Mouse (Mus musculus): ENCODE results near the gene Bdkrb1. TPM values are rescaled to one million over a fixed set of nuclear protein-coding genes. Genes with fewer than 3 reads are reported as not detected.

Gene Bdkrb1
- total RNA-seq, 1 experiment: not detected

- Histone ChIP-seq H3K36me3 (ENCODE audit: control insufficient read depth, insufficient read depth, low read length, poor library complexity, severe bottlenecking) (no peaks in the 10 kb centered on the region), H3K9me3 (ENCODE audit: control insufficient read depth, insufficient read depth, low read depth, low read length) (no peaks in the 10 kb centered on the region), H3K4me3 (ENCODE audit: insufficient read depth in 1 of 2, low read depth in 1 of 2, low read length in 2 of 2, poor library complexity in 1 of 2, severe bottlenecking in 1 of 2) (no peak overlapping the region), H3K27ac (ENCODE audit: insufficient read depth, low read depth, low read length, poor library complexity, severe bottlenecking) (no peak overlapping the region), H3K4me1 (ENCODE audit: control insufficient read depth in 2 of 2, insufficient read depth in 2 of 2, low read length in 2 of 2, poor library complexity in 1 of 2) (peaks cover 0 to 7% of the 10 kb centered on the region in 2 experiments; a peak in 3 of 4 replicates), H3K9ac (ENCODE audit: insufficient read depth, low read depth, low read length, poor library complexity, severe bottlenecking) (no peak overlapping the region)
- no peak for TF ChIP-seq CHD2 (IDR thresholded peaks at IDR 0.05; ENCODE audit: low read depth, low read length)
- TF ChIP-seq HCFC1 (IDR thresholded peaks at IDR 0.05; ENCODE audit: borderline replicate concordance, insufficient read depth, low read length): no peak
- TF ChIP-seq ZC3H11A (IDR thresholded peaks at IDR 0.05; ENCODE audit: borderline replicate concordance, low read depth, low read length): no peak
- no peak for TF ChIP-seq MAFK (IDR thresholded peaks at IDR 0.05; ENCODE audit: insufficient read depth, low read depth, low read length)
- TF ChIP-seq ZNF384 (IDR thresholded peaks at IDR 0.05; ENCODE audit: low read depth, low read length): no peak
- in situ Hi-C loops (cut with MboI; ENCODE audit: low sequenced_read_pairs in 2 of 2, unreplicated experiment in 2 of 2): no loop called here
- DNase-seq (ENCODE audit: low read depth, low spot score): peak; percentile 38
Measured at GRCm38 (mm10) chr12:105599098-105599497, 3.8 kb upstream of the Bdkrb1 start.

- Histone ChIP-seq H3K27ac (ENCODE audit: insufficient read depth, low read depth, low read length, poor library complexity, severe bottlenecking) (no peak overlapping the region), H3K9ac (ENCODE audit: insufficient read depth, low read depth, low read length, poor library complexity, severe bottlenecking) (no peak overlapping the region), H3K9me3 (ENCODE audit: control insufficient read depth, insufficient read depth, low read depth, low read length) (no peaks in the 10 kb centered on the region), H3K4me1 (ENCODE audit: control insufficient read depth in 2 of 2, insufficient read depth in 2 of 2, low read length in 2 of 2, poor library complexity in 1 of 2) (peaks cover 0 to 7% of the 10 kb centered on the region in 2 experiments; a peak in 3 of 4 replicates), H3K36me3 (ENCODE audit: control insufficient read depth, insufficient read depth, low read length, poor library complexity, severe bottlenecking) (no peaks in the 10 kb centered on the region), H3K4me3 (ENCODE audit: insufficient read depth in 1 of 2, low read depth in 1 of 2, low read length in 2 of 2, poor library complexity in 1 of 2, severe bottlenecking in 1 of 2) (no peak overlapping the region)
- TF ChIP-seq HCFC1 (IDR thresholded peaks at IDR 0.05; ENCODE audit: borderline replicate concordance, insufficient read depth, low read length): no peak
- TF ChIP-seq MAFK (IDR thresholded peaks at IDR 0.05; ENCODE audit: insufficient read depth, low read depth, low read length): no peak
- no peak for TF ChIP-seq ZC3H11A (IDR thresholded peaks at IDR 0.05; ENCODE audit: borderline replicate concordance, low read depth, low read length)
- no peak for TF ChIP-seq ZNF384 (IDR thresholded peaks at IDR 0.05; ENCODE audit: low read depth, low read length)
- TF ChIP-seq CHD2 (IDR thresholded peaks at IDR 0.05; ENCODE audit: low read depth, low read length): no peak
- in situ Hi-C loops (cut with MboI; ENCODE audit: low sequenced_read_pairs in 2 of 2, unreplicated experiment in 2 of 2): no loop called here
- DNase-seq (ENCODE audit: low read depth, low spot score): no peak
Measured at GRCm38 (mm10) chr12:105601586-105601985, 1.3 kb upstream of the Bdkrb1 start.

- no peak overlapping the region for H3K9ac ChIP-seq (ENCODE audit: insufficient read depth, low read depth, low read length, poor library complexity, severe bottlenecking)
- in situ Hi-C loops (cut with MboI; ENCODE audit: low sequenced_read_pairs in 2 of 2, unreplicated experiment in 2 of 2): no loop called here
- H3K4me1 ChIP-seq (ENCODE audit: control insufficient read depth in 2 of 2, insufficient read depth in 2 of 2, low read length in 2 of 2, poor library complexity in 1 of 2): peaks cover 0 to 7% of the 10 kb centered on the region in 2 experiments; a peak in 3 of 4 replicates
Measured at GRCm38 (mm10) chr12:105603904-105604303, 1.0 kb downstream of the Bdkrb1 start.

GRCm38 (mm10) chr12:105605212-105605611 is 2.3 kb downstream of the Bdkrb1 start:
- no peak for DNase-seq (ENCODE audit: low read depth, low spot score)
- Histone ChIP-seq H3K9ac (ENCODE audit: insufficient read depth, low read depth, low read length, poor library complexity, severe bottlenecking) (no peak overlapping the region), H3K36me3 (ENCODE audit: control insufficient read depth, insufficient read depth, low read length, poor library complexity, severe bottlenecking) (no peaks in the 10 kb centered on the region), H3K4me3 (ENCODE audit: insufficient read depth in 1 of 2, low read depth in 1 of 2, low read length in 2 of 2, poor library complexity in 1 of 2, severe bottlenecking in 1 of 2) (no peak overlapping the region), H3K9me3 (ENCODE audit: control insufficient read depth, insufficient read depth, low read depth, low read length) (no peaks in the 10 kb centered on the region), H3K27ac (ENCODE audit: insufficient read depth, low read depth, low read length, poor library complexity, severe bottlenecking) (no peak overlapping the region), H3K4me1 (ENCODE audit: control insufficient read depth in 2 of 2, insufficient read depth in 2 of 2, low read length in 2 of 2, poor library complexity in 1 of 2) (no peaks in the 10 kb centered on the region)
- TF ChIP-seq ZC3H11A (IDR thresholded peaks at IDR 0.05; ENCODE audit: borderline replicate concordance, low read depth, low read length): no peak
- TF ChIP-seq CHD2 (IDR thresholded peaks at IDR 0.05; ENCODE audit: low read depth, low read length): no peak
- no peak for TF ChIP-seq HCFC1 (IDR thresholded peaks at IDR 0.05; ENCODE audit: borderline replicate concordance, insufficient read depth, low read length)
- 0 out of 2 replicates have a peak, but pooled peaks have one; percentile 28 for TF ChIP-seq ZNF384 (IDR thresholded peaks at IDR 0.05; ENCODE audit: low read depth, low read length)
- in situ Hi-C loops (cut with MboI; ENCODE audit: low sequenced_read_pairs in 2 of 2, unreplicated experiment in 2 of 2): no loop called here

More at GRCm38 (mm10) chr12:105603904-105604303, 1.0 kb downstream of the Bdkrb1 start:
- no peak for TF ChIP-seq ZC3H11A (IDR thresholded peaks at IDR 0.05; ENCODE audit: borderline replicate concordance, low read depth, low read length)
- no peak for TF ChIP-seq MAFK (IDR thresholded peaks at IDR 0.05; ENCODE audit: insufficient read depth, low read depth, low read length)
- TF ChIP-seq CHD2 (IDR thresholded peaks at IDR 0.05; ENCODE audit: low read depth, low read length): no peak
- TF ChIP-seq HCFC1 (IDR thresholded peaks at IDR 0.05; ENCODE audit: borderline replicate concordance, insufficient read depth, low read length): no peak
- no peak for TF ChIP-seq ZNF384 (IDR thresholded peaks at IDR 0.05; ENCODE audit: low read depth, low read length)
- Histone ChIP-seq H3K27ac (ENCODE audit: insufficient read depth, low read depth, low read length, poor library complexity, severe bottlenecking) (no peak overlapping the region), H3K9me3 (ENCODE audit: control insufficient read depth, insufficient read depth, low read depth, low read length) (no peaks in the 10 kb centered on the region), H3K36me3 (ENCODE audit: control insufficient read depth, insufficient read depth, low read length, poor library complexity, severe bottlenecking) (no peaks in the 10 kb centered on the region), H3K4me3 (ENCODE audit: insufficient read depth in 1 of 2, low read depth in 1 of 2, low read length in 2 of 2, poor library complexity in 1 of 2, severe bottlenecking in 1 of 2) (no peak overlapping the region)
- DNase-seq (ENCODE audit: low read depth, low spot score): no peak

GRCm38 (mm10) chr12:105606881-105607280 is 4.0 kb downstream of the Bdkrb1 start:
- DNase-seq (ENCODE audit: low read depth, low spot score): no peak
- no peaks in the 10 kb centered on the region for H3K36me3 ChIP-seq (ENCODE audit: control insufficient read depth, insufficient read depth, low read length, poor library complexity, severe bottlenecking)
- in situ Hi-C loops (cut with MboI; ENCODE audit: low sequenced_read_pairs in 2 of 2, unreplicated experiment in 2 of 2): no loop called here
- H3K9ac ChIP-seq (ENCODE audit: insufficient read depth, low read depth, low read length, poor library complexity, severe bottlenecking): no peak overlapping the region
- H3K4me3 ChIP-seq (ENCODE audit: insufficient read depth in 1 of 2, low read depth in 1 of 2, low read length in 2 of 2, poor library complexity in 1 of 2, severe bottlenecking in 1 of 2): no peak overlapping the region
- H3K4me1 ChIP-seq (ENCODE audit: control insufficient read depth in 2 of 2, insufficient read depth in 2 of 2, low read length in 2 of 2, poor library complexity in 1 of 2): no peaks in the 10 kb centered on the region; a peak in 1 of 4 replicates
- TF ChIP-seq ZNF384 (IDR thresholded peaks at IDR 0.05; ENCODE audit: low read depth, low read length): no peak
- no peak for TF ChIP-seq ZC3H11A (IDR thresholded peaks at IDR 0.05; ENCODE audit: borderline replicate concordance, low read depth, low read length)
- H3K27ac ChIP-seq (ENCODE audit: insufficient read depth, low read depth, low read length, poor library complexity, severe bottlenecking): no peak overlapping the region
- no peaks in the 10 kb centered on the region for H3K9me3 ChIP-seq (ENCODE audit: control insufficient read depth, insufficient read depth, low read depth, low read length)
